Mouse (Mus musculus) cortical plate, adult 2 months (tissue): Measurements from ENCODE around the gene Spon1.

Experiments
- CTCF ChIP-seq: fragments of 200-500 bp; IDR thresholded peaks from 2 replicates; pipeline ENCODE4 v1.5.1; 2011; ENCODE audit warnings: mild to moderate bottlenecking, control low read depth, low read length; ENCODE audit not compliant: insufficient read depth; ENCODE audit errors: extremely low read depth
- POLR2A ChIP-seq: fragments of 200-500 bp; IDR thresholded peaks from 2 replicates; pipeline ENCODE4 v1.6.1; 2011; ENCODE audit warnings: mild to moderate bottlenecking, low read length, control low read depth; ENCODE audit not compliant: insufficient read depth; ENCODE audit errors: extremely low read depth

- TF ChIP-seq CTCF (no peak), POLR2A (no peak)
These were observed 58.9 kb downstream of the Spon1 start for GRCm38 (mm10) chr7:113824651-113825050.
